Mouse (Mus musculus) small intestine, adult 2 months (tissue): Measurements from ENCODE around the gene Hes7.

Source experiments
- CTCF ChIP-seq: fragments of 200-500 bp; IDR thresholded peaks from 2 replicates; pipeline ENCODE4 v1.5.1; 2012; ENCODE audit warnings: low read depth, mild to moderate bottlenecking, control low read depth, inconsistent platforms, low read length, moderate library complexity, mixed read lengths; ENCODE audit not compliant: insufficient replicate concordance, insufficient read length; ENCODE audit errors: extremely low read depth
- POLR2A ChIP-seq: fragments of 200-500 bp; IDR thresholded peaks from 2 replicates; pipeline ENCODE4 v1.6.1; 2012; ENCODE audit warnings: low read depth, mild to moderate bottlenecking, control low read depth, inconsistent platforms, low read length, moderate library complexity

GRCm38 (mm10) chr11:69114018-69114417 is 6.2 kb upstream of the Hes7 start:
- TF ChIP-seq POLR2A (no peak), CTCF (no peak)
